Mouse (Mus musculus) embryonic facial prominence, embryonic 13.5 days (tissue): ENCODE measurements around the gene Trip6. TPM values are rescaled to one million over a fixed set of nuclear protein-coding genes. Genes with fewer than 3 reads are reported as not detected.

Experiments
- ATAC-seq: fragments of 200-750 bp; cut with Nextera tagmentation; 2 replicates; pipeline ENCODE4 v1.8.0; 2017; ENCODE audit warnings: low read depth; ENCODE audit not compliant: insufficient number of reproducible peaks, insufficient read depth, low FRiP score, low TSS enrichment
- H3K27ac ChIP-seq: fragments of 300-500 bp; sonication (generic); 2 replicates; pipeline ENCODE4 v1.5.1; 2015; ENCODE audit warnings: moderate library complexity, mild to moderate bottlenecking, inconsistent platforms
- H3K27me3 ChIP-seq: fragments of 300-500 bp; sonication (generic); 2 replicates; pipeline ENCODE4 v1.6.1; 2015; ENCODE audit warnings: mild to moderate bottlenecking, inconsistent platforms
- H3K36me3 ChIP-seq: fragments of 300-500 bp; sonication (generic); 2 replicates; pipeline ENCODE4 v1.6.1; 2015; ENCODE audit warnings: mild to moderate bottlenecking, inconsistent platforms
- H3K4me1 ChIP-seq: fragments of 300-500 bp; sonication (generic); 2 replicates; pipeline ENCODE4 v1.6.1; 2015; ENCODE audit warnings: inconsistent platforms
- H3K4me2 ChIP-seq: fragments of 300-500 bp; sonication (generic); 2 replicates; pipeline ENCODE4 v1.6.1; 2015; ENCODE audit warnings: moderate library complexity, mild to moderate bottlenecking, inconsistent platforms
- H3K4me3 ChIP-seq: fragments of 300-500 bp; sonication (generic); 2 replicates; pipeline ENCODE4 v1.5.1; 2015; ENCODE audit warnings: mild to moderate bottlenecking, inconsistent platforms
- H3K9ac ChIP-seq: fragments of 300-500 bp; sonication (generic); 2 replicates; pipeline ENCODE4 v1.6.1; 2015; ENCODE audit warnings: mild to moderate bottlenecking, inconsistent platforms
- H3K9me3 ChIP-seq: fragments of 300-500 bp; sonication (generic); 2 replicates; pipeline ENCODE4 v1.6.1; 2016; ENCODE audit warnings: inconsistent platforms
- WGBS: fragments of 180-500 bp; shearing (Covaris S2); methylation state at CpG from one replicate; pipeline ENCODE4 v1.1.7; 2015; ENCODE audit warnings: mixed read lengths; 5-methylcytosine and 5-hydroxymethylcytosine counted together
- polyA plus RNA-seq: library from polyadenylated mRNA; unstranded; fragments of >200 nt; fragmentation: Nextera tagmentation; extraction: Ambion mirVana; gene quantifications from 2 replicates; pipeline ENCODE4 v1.2.1, GENCODE M21; 2015

Trip6 gene
- polyA plus RNA-seq = 106 TPM in 2 replicates

- Histone ChIP-seq H3K4me1 (peaks cover 40% of the 10 kb centered on the region), H3K27me3 (no peaks in the 10 kb centered on the region), H3K27ac (peak within 1 kb of the TSS; percentile 98), H3K36me3 (peaks cover 49% of the 10 kb centered on the region), H3K4me2 (peak within 1 kb of the TSS; percentile 95), H3K9me3 (no peaks in the 10 kb centered on the region), H3K9ac (peak within 1 kb of the TSS; percentile 98), H3K4me3 (peak within 1 kb of the TSS; percentile 81)
- 14% methylated on average over 30 of the region's 30 CpGs for WGBS
- peak; percentile 90 for ATAC-seq
Measured at GRCm38 (mm10) chr5:137314193-137315083, at the start of gene Trip6. Gene Trip6 (minus strand): TSS chr5:137314404.

GRCm38 (mm10) chr5:137358382-137358781 lies 44.2 kb upstream of the Trip6 start:
- WGBS = 36% methylated on average over 7 of the region's 7 CpGs
- Histone ChIP-seq H3K27ac (no peak overlapping the region), H3K4me1 (peaks cover 16% of the 10 kb centered on the region), H3K9me3 (no peaks in the 10 kb centered on the region), H3K9ac (no peak overlapping the region), H3K4me2 (no peak overlapping the region), H3K4me3 (no peak overlapping the region), H3K27me3 (no peaks in the 10 kb centered on the region), H3K36me3 (peaks cover 97% of the 10 kb centered on the region)
- ATAC-seq = no peak

- H3K9ac ChIP-seq = no peak overlapping the region
- peak overlapping the region; percentile 97 for H3K4me2 ChIP-seq
- H3K4me3 ChIP-seq = peak overlapping the region; percentile 10; the same call in 1 of the 2 replicates
- WGBS = 80% methylated on average over 17 of the region's 17 CpGs
- peaks cover 55% of the 10 kb centered on the region for H3K36me3 ChIP-seq
- H3K4me1 ChIP-seq = peaks cover 38% of the 10 kb centered on the region
- H3K27me3 ChIP-seq = no peaks in the 10 kb centered on the region
- H3K9me3 ChIP-seq = no peaks in the 10 kb centered on the region
- no peak overlapping the region for H3K27ac ChIP-seq
- ATAC-seq = no peak
Measured at GRCm38 (mm10) chr5:137354091-137354490, 39.9 kb upstream of the Trip6 start.

GRCm38 (mm10) chr5:137352011-137352975 lies 38.1 kb upstream of the Trip6 start:
- WGBS = 4% methylated on average over 16 of the region's 16 CpGs
- H3K4me1 ChIP-seq = peaks cover 45% of the 10 kb centered on the region
- peak overlapping the region; percentile 89 for H3K4me3 ChIP-seq
- ATAC-seq = no peak
- peaks cover 37% of the 10 kb centered on the region for H3K36me3 ChIP-seq
- peak overlapping the region; percentile 97 for H3K9ac ChIP-seq
- H3K4me2 ChIP-seq = peak overlapping the region; percentile 97
- H3K9me3 ChIP-seq = no peaks in the 10 kb centered on the region
- no peaks in the 10 kb centered on the region for H3K27me3 ChIP-seq
- H3K27ac ChIP-seq = peak overlapping the region; percentile 99

- Histone ChIP-seq H3K27ac (peak overlapping the region; percentile 99), H3K36me3 (peaks cover 30% of the 10 kb centered on the region), H3K9me3 (no peaks in the 10 kb centered on the region), H3K27me3 (no peaks in the 10 kb centered on the region), H3K4me1 (peaks cover 45% of the 10 kb centered on the region), H3K4me2 (peak overlapping the region; percentile 97), H3K4me3 (peak overlapping the region; percentile 89), H3K9ac (peak overlapping the region; percentile 97)
- 5% methylated on average over 4 of the region's 4 CpGs for WGBS
- no peak for ATAC-seq
Measured at GRCm38 (mm10) chr5:137351394-137351793, 37.2 kb upstream of the Trip6 start.

GRCm38 (mm10) chr5:137351058-137351380 lies 36.8 kb upstream of the Trip6 start:
- no peak for ATAC-seq
- peak overlapping the region; percentile 97 for H3K9ac ChIP-seq

GRCm38 (mm10) chr5:137350205-137351057 lies 36.2 kb upstream of the Trip6 start:
- Histone ChIP-seq H3K4me2 (peak overlapping the region; percentile 97), H3K4me1 (peaks cover 50% of the 10 kb centered on the region)

More at GRCm38 (mm10) chr5:137351058-137351380, 36.8 kb upstream of the Trip6 start:
- Histone ChIP-seq H3K4me1 (peaks cover 46% of the 10 kb centered on the region), H3K4me3 (peak overlapping the region; percentile 89), H3K27me3 (no peaks in the 10 kb centered on the region), H3K36me3 (peaks cover 26% of the 10 kb centered on the region), H3K4me2 (peak overlapping the region; percentile 97), H3K27ac (peak overlapping the region; percentile 99), H3K9me3 (no peaks in the 10 kb centered on the region)
- WGBS = 1% methylated on average over 8 of the region's 8 CpGs

GRCm38 (mm10) chr5:137349384-137350204 lies 35.4 kb upstream of the Trip6 start, which contains the start of gene Ephb4:
Gene Ephb4 (plus strand): TSS chr5:137350109.
- Histone ChIP-seq H3K9ac (peak within 1 kb of the TSS; percentile 97), H3K9me3 (no peaks in the 10 kb centered on the region), H3K4me1 (peaks cover 50% of the 10 kb centered on the region), H3K27ac (peak within 1 kb of the TSS; percentile 99), H3K36me3 (peaks cover 12% of the 10 kb centered on the region), H3K27me3 (no peaks in the 10 kb centered on the region), H3K4me3 (peak within 1 kb of the TSS; percentile 89), H3K4me2 (peak within 1 kb of the TSS; percentile 97)
- ATAC-seq = peak; percentile 98
- 0% methylated on average over 30 of the region's 32 CpGs for WGBS

More at GRCm38 (mm10) chr5:137350205-137351057, 36.2 kb upstream of the Trip6 start:
- H3K4me3 ChIP-seq = peak overlapping the region; percentile 89
- peak; percentile 44 for ATAC-seq
- H3K9me3 ChIP-seq = no peaks in the 10 kb centered on the region
- no peaks in the 10 kb centered on the region for H3K27me3 ChIP-seq
- H3K36me3 ChIP-seq = peaks cover 20% of the 10 kb centered on the region
- H3K27ac ChIP-seq = peak overlapping the region; percentile 99
- WGBS = under 1% methylated on average over 55 of the region's 55 CpGs
- peak overlapping the region; percentile 97 for H3K9ac ChIP-seq

GRCm38 (mm10) chr5:137348482-137349383 lies 34.5 kb upstream of the Trip6 start:
- Histone ChIP-seq H3K4me1 (peaks cover 42% of the 10 kb centered on the region), H3K4me3 (peak overlapping the region; percentile 89), H3K27me3 (no peaks in the 10 kb centered on the region), H3K27ac (peak overlapping the region; percentile 99), H3K4me2 (peak overlapping the region; percentile 97), H3K9me3 (no peaks in the 10 kb centered on the region), H3K36me3 (peaks cover 3% of the 10 kb centered on the region), H3K9ac (peak overlapping the region; percentile 73)
- ATAC-seq = no peak
- under 1% methylated on average over 33 of the region's 33 CpGs for WGBS
